Comparison of ENCODE assay signal across 23 mouse cellular contexts in genomic region chr6:47284794-47285193, GRCm38 (mm10).
A peak's percentile ranks its signal among the peaks of the same experiment; 100 is the strongest.
DNase-seq lines count a peak whose midpoint lies in the region; ATAC-seq and TF ChIP-seq lines count a peak whose summit lies in the region.
"Had no signal": no experiment of that assay in that cellular context is flagged by ENCODE, and none has a peak within 500 bp of the region (broad histone marks: within the 10 kb centered on the region; RNA-seq: fewer than 3 reads in every experiment).

No protein-coding gene starts in this region.

- H3K4me3 ChIP-seq in heart, postnatal 0 days (ENCODE audit: low read depth, low read length), result no peak overlapping the region
- no peak overlapping the region for H3K4me3 ChIP-seq in heart, embryonic 11.5 days (ENCODE audit: low read depth, low read length)
- no peak overlapping the region for H3K4me3 ChIP-seq in lung, postnatal 0 days (ENCODE audit: low read depth, low read length)
- no peak overlapping the region for H3K4me3 ChIP-seq in ES-E14 (ENCODE audit: insufficient read depth in 1 of 2, low read depth in 1 of 2, low read length in 2 of 2, poor library complexity in 1 of 2, severe bottlenecking in 1 of 2)
- H3K4me3 ChIP-seq in hindbrain, embryonic 16.5 days (ENCODE audit: low read length), result no peak overlapping the region
- H3K4me3 ChIP-seq: embryonic facial prominence, embryonic 13.5 days; heart, embryonic 15.5 days; hindbrain, embryonic 12.5 days; limb, embryonic 10.5 days; liver, embryonic 15.5 days; midbrain, embryonic 15.5 days; neural tube, embryonic 13.5 days; stomach, embryonic 15.5 days had no signal

- WGBS in heart, postnatal 0 days, result 69% methylated on average over 2 of the region's 2 CpGs
- 74% methylated on average over 2 of the region's 2 CpGs for whole genome bisulfite sequencing in heart, embryonic 11.5 days (ENCODE audit: insufficient replicate concordance)
- 70% methylated on average over 2 of the region's 2 CpGs for WGBS in lung, postnatal 0 days
- WGBS in hindbrain, embryonic 16.5 days, result 60% methylated on average over 2 of the region's 2 CpGs

- H3K9me3 ChIP-seq in heart, postnatal 0 days (replicated peaks; ENCODE audit: control insufficient read depth, low read length), result no peaks in the 10 kb centered on the region
- no peaks in the 10 kb centered on the region for H3K9me3 ChIP-seq in heart, embryonic 11.5 days (replicated peaks; ENCODE audit: control insufficient read depth, low read length)
- no peaks in the 10 kb centered on the region for H3K9me3 ChIP-seq in lung, postnatal 0 days (ENCODE audit: low read length)
- H3K9me3 ChIP-seq in ES-E14 (ENCODE audit: control insufficient read depth, insufficient read depth, low read depth, low read length), result no peaks in the 10 kb centered on the region
- no peaks in the 10 kb centered on the region for H3K9me3 ChIP-seq in hindbrain, embryonic 16.5 days (ENCODE audit: control insufficient read depth, low read length)
- H3K9me3 ChIP-seq: embryonic facial prominence, embryonic 13.5 days; heart, embryonic 15.5 days; hindbrain, embryonic 12.5 days; limb, embryonic 10.5 days; liver, embryonic 15.5 days; midbrain, embryonic 15.5 days; neural tube, embryonic 13.5 days; stomach, embryonic 15.5 days had no signal

- no peak for DNase-seq in heart, postnatal 0 days (ENCODE audit: low spot score)
- DNase-seq in lung, postnatal 0 days (ENCODE audit: low spot score), result no peak
- DNase-seq in lung, postnatal 14 days, result no peak
- DNase-seq in ES-E14 (ENCODE audit: low read depth, low spot score) (no peak), MN1 (ENCODE audit: low spot score) (no peak)
- DNase-seq in splenic B cell, adult 2 months (ENCODE audit: low read depth, low spot score), result peak; percentile 6
- DNase-seq: adrenal gland, adult 2 months; cerebellum, adult 18-20 months; kidney, adult 18-20 months; kidney, postnatal 4 days; layer of hippocampus, postnatal 36 days; thymus, postnatal 36 days had no signal

- ATAC-seq in heart, postnatal 0 days (ENCODE audit: insufficient read depth, low read depth), result no peak
- no peak for ATAC-seq in heart, embryonic 11.5 days (replicated peaks; ENCODE audit: insufficient number of reproducible peaks, low FRiP score, low TSS enrichment)
- no peak for ATAC-seq in lung, postnatal 0 days
- ATAC-seq in hindbrain, embryonic 16.5 days, result no peak
- ATAC-seq: midbrain, embryonic 15.5 days had no signal

- H3K4me2 ChIP-seq in heart, postnatal 0 days (ENCODE audit: low read depth, low read length), result no peak overlapping the region
- H3K4me2 ChIP-seq in heart, embryonic 11.5 days, result no peak overlapping the region
- no peak overlapping the region for H3K4me2 ChIP-seq in lung, postnatal 0 days (replicated peaks; ENCODE audit: low read depth, low read length)
- H3K4me2 ChIP-seq in hindbrain, embryonic 16.5 days (ENCODE audit: low read length), result no peak overlapping the region
- H3K4me2 ChIP-seq: embryonic facial prominence, embryonic 13.5 days; heart, embryonic 15.5 days; hindbrain, embryonic 12.5 days; liver, embryonic 15.5 days; midbrain, embryonic 15.5 days; neural tube, embryonic 13.5 days; stomach, embryonic 15.5 days had no signal

- in situ Hi-C loops in ES-E14 (cut with MboI; ENCODE audit: low sequenced_read_pairs in 2 of 2, unreplicated experiment in 2 of 2), result no loop called here

- 0 out of 2 replicates have a peak, but pooled peaks have one; percentile 6 for TF ChIP-seq CTCF in heart, postnatal 0 days (IDR thresholded peaks at IDR 0.05; ENCODE audit: low read depth)
- peak; percentile 43 for TF ChIP-seq CTCF in lung, postnatal 0 days (IDR thresholded peaks at IDR 0.05)

- H3K9ac ChIP-seq in heart, postnatal 0 days (replicated peaks; ENCODE audit: low read depth, low read length), result no peak overlapping the region
- no peak overlapping the region for H3K9ac ChIP-seq in heart, embryonic 11.5 days (ENCODE audit: low read depth, low read length)
- H3K9ac ChIP-seq in lung, postnatal 0 days (replicated peaks; ENCODE audit: low read depth), result no peak overlapping the region
- no peak overlapping the region for H3K9ac ChIP-seq in ES-E14 (ENCODE audit: insufficient read depth, low read depth, low read length, poor library complexity, severe bottlenecking)
- no peak overlapping the region for H3K9ac ChIP-seq in hindbrain, embryonic 16.5 days (ENCODE audit: low read depth, low read length)
- H3K9ac ChIP-seq: embryonic facial prominence, embryonic 13.5 days; heart, embryonic 15.5 days; hindbrain, embryonic 12.5 days; liver, embryonic 15.5 days; midbrain, embryonic 15.5 days; neural tube, embryonic 13.5 days; stomach, embryonic 15.5 days had no signal

- H3K4me1 ChIP-seq in heart, postnatal 0 days (ENCODE audit: control insufficient read depth, insufficient read depth), result no peaks in the 10 kb centered on the region; the same call in 1 of the 2 replicates
- H3K4me1 ChIP-seq in heart, embryonic 11.5 days (ENCODE audit: control insufficient read depth, insufficient read depth, low read length), result peaks cover 3% of the 10 kb centered on the region; the same call in 1 of the 2 replicates
- no peaks in the 10 kb centered on the region for H3K4me1 ChIP-seq in lung, postnatal 0 days (ENCODE audit: insufficient read depth, low read depth, low read length)
- H3K4me1 ChIP-seq in ES-E14 (ENCODE audit: control insufficient read depth in 2 of 2, insufficient read depth in 2 of 2, low read length in 2 of 2, poor library complexity in 1 of 2), result peaks cover 0 to 2% of the 10 kb centered on the region in 2 experiments; a peak in 2 of 4 replicates
- H3K4me1 ChIP-seq in hindbrain, embryonic 16.5 days (ENCODE audit: control insufficient read depth, insufficient read depth, low read depth, low read length), result peaks cover 3% of the 10 kb centered on the region; the same call in 1 of the 2 replicates
- H3K4me1 ChIP-seq: liver, embryonic 15.5 days; stomach, embryonic 15.5 days had no signal

- no peaks in the 10 kb centered on the region for H3K36me3 ChIP-seq in heart, postnatal 0 days (replicated peaks; ENCODE audit: control insufficient read depth, insufficient read depth, low read length)
- no peaks in the 10 kb centered on the region for H3K36me3 ChIP-seq in heart, embryonic 11.5 days (ENCODE audit: control insufficient read depth, insufficient read depth, low read length)
- no peaks in the 10 kb centered on the region for H3K36me3 ChIP-seq in lung, postnatal 0 days (ENCODE audit: insufficient read depth, low read length)
- no peaks in the 10 kb centered on the region for H3K36me3 ChIP-seq in ES-E14 (ENCODE audit: control insufficient read depth, insufficient read depth, low read length, poor library complexity, severe bottlenecking)
- no peaks in the 10 kb centered on the region for H3K36me3 ChIP-seq in splenic B cell, adult 2 months (ENCODE audit: control insufficient read depth, insufficient read depth, low read length, poor library complexity, severe bottlenecking)
- no peaks in the 10 kb centered on the region for H3K36me3 ChIP-seq in hindbrain, embryonic 16.5 days (ENCODE audit: control insufficient read depth, insufficient read depth, low read length)
- H3K36me3 ChIP-seq: embryonic facial prominence, embryonic 13.5 days; heart, embryonic 15.5 days; hindbrain, embryonic 12.5 days; limb, embryonic 10.5 days; liver, embryonic 15.5 days; midbrain, embryonic 15.5 days; neural tube, embryonic 13.5 days; stomach, embryonic 15.5 days had no signal

- TF ChIP-seq EP300 in heart, postnatal 0 days (IDR thresholded peaks at IDR 0.05; ENCODE audit: low read depth), result no peak
- TF ChIP-seq EP300 in lung, postnatal 0 days (IDR thresholded peaks at IDR 0.05), result no peak

- no peak overlapping the region for H3K27ac ChIP-seq in heart, postnatal 0 days (ENCODE audit: low read depth)
- H3K27ac ChIP-seq in heart, embryonic 11.5 days (ENCODE audit: low read depth, low read length), result no peak overlapping the region
- no peak overlapping the region for H3K27ac ChIP-seq in lung, postnatal 0 days (ENCODE audit: low read length)
- no peak overlapping the region for H3K27ac ChIP-seq in ES-E14 (ENCODE audit: insufficient read depth, low read depth, low read length, poor library complexity, severe bottlenecking)
- no peak overlapping the region for H3K27ac ChIP-seq in hindbrain, embryonic 16.5 days (ENCODE audit: low read depth, low read length)
- H3K27ac ChIP-seq: embryonic facial prominence, embryonic 13.5 days; heart, embryonic 15.5 days; hindbrain, embryonic 12.5 days; limb, embryonic 10.5 days; liver, embryonic 15.5 days; macrophage; stomach, embryonic 15.5 days had no signal

- H3K27me3 ChIP-seq in heart, postnatal 0 days (ENCODE audit: control insufficient read depth, insufficient read depth, low read length), result no peaks in the 10 kb centered on the region
- no peaks in the 10 kb centered on the region for H3K27me3 ChIP-seq in heart, embryonic 11.5 days (ENCODE audit: control insufficient read depth, insufficient read depth, low read length)
- H3K27me3 ChIP-seq in lung, postnatal 0 days (replicated peaks; ENCODE audit: insufficient read depth, low read length), result no peaks in the 10 kb centered on the region
- no peaks in the 10 kb centered on the region for H3K27me3 ChIP-seq in splenic B cell, adult 2 months (ENCODE audit: control insufficient read depth, insufficient read depth, low read length, poor library complexity, severe bottlenecking)
- H3K27me3 ChIP-seq in hindbrain, embryonic 16.5 days (replicated peaks; ENCODE audit: control insufficient read depth, insufficient read depth, low read length), result no peaks in the 10 kb centered on the region
- H3K27me3 ChIP-seq: embryonic facial prominence, embryonic 13.5 days; heart, embryonic 15.5 days; hindbrain, embryonic 12.5 days; liver, embryonic 15.5 days; midbrain, embryonic 15.5 days; neural tube, embryonic 13.5 days; stomach, embryonic 15.5 days had no signal

TF ChIP-seq in ES-E14, 5 proteins besides CTCF, POLR2A, EP300 and RAD21:
- TF ChIP-seq ZC3H11A (IDR thresholded peaks at IDR 0.05; ENCODE audit: borderline replicate concordance, low read depth, low read length) (0 out of 2 replicates have a peak, but pooled peaks have one; percentile 12), HCFC1 (IDR thresholded peaks at IDR 0.05; ENCODE audit: borderline replicate concordance, insufficient read depth, low read length) (no peak)
TF ChIP-seq in ES-E14: peak in this region for 1.
